Mouse (Mus musculus) CD8-positive naive resting alpha-beta T cell, adult 2 months (primary cell): Measurements from ENCODE around the gene Srek1ip1.

Source experiments
- DNase-seq, 2 experiments: peaks; one replicate each; pipeline ENCODE4 v3.0.0; 2022; ENCODE audit warnings: low read depth in 2 of 2, low spot score in 2 of 2

Srek1ip1 gene

GRCm38 (mm10) chr13:104841937-104842336 lies 49.7 kb downstream of the Srek1ip1 start:
- DNase-seq, result no peak

GRCm38 (mm10) chr13:104843295-104844089 lies 51.2 kb downstream of the Srek1ip1 start:
- no peak for DNase-seq

GRCm38 (mm10) chr13:104853645-104854044 lies 61.4 kb downstream of the Srek1ip1 start:
- DNase-seq, result no peak

- DNase-seq, result no peak
Observed at GRCm38 (mm10) chr13:104863127-104863979, 71.1 kb downstream of the Srek1ip1 start, which contains the start of gene Shisal2b. Shisal2b (minus strand) TSS chr13:104863893.

GRCm38 (mm10) chr13:104866726-104867125 lies 74.4 kb downstream of the Srek1ip1 start:
- DNase-seq, result no peak

- no peak for DNase-seq
Observed at GRCm38 (mm10) chr13:104869907-104870306, 77.6 kb downstream of the Srek1ip1 start.

GRCm38 (mm10) chr13:104878508-104878907 lies 86.2 kb downstream of the Srek1ip1 start:
- no peak for DNase-seq

GRCm38 (mm10) chr13:104883566-104884249 lies 91.4 kb downstream of the Srek1ip1 start:
- DNase-seq, result no peak

GRCm38 (mm10) chr13:104886308-104887032 lies 94.2 kb downstream of the Srek1ip1 start:
- DNase-seq, result no peak
